ENCODE assay signal across 25 mouse cellular contexts in the genomic region with DNA sequence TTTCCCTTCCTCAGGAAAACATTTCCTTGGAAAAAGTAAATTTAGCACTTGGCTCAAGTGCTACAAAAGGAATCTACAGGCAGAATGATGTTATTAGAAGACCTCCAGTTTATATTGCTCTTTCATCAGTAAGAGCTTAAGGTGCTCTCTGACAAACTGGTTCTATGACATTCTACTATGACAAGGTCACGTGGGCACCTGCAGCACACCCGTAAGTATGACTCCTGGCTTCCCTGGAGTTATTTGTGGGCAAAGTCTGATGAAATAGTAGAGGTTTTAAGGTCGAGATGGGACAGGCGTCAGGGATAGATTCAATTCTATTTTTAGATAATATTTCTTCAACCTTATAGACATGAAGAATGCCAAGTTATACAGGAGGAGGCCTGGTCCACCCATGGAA.
DNase-seq lines count a peak whose midpoint lies in the region; ATAC-seq and TF ChIP-seq lines count a peak whose summit lies in the region.
"Had no signal": no experiment of that assay in that cellular context is flagged by ENCODE, and none has a peak within 500 bp of the region (broad histone marks: within the 10 kb centered on the region; RNA-seq: fewer than 3 reads in every experiment).

No protein-coding gene starts in this region.

- WGBS in heart, embryonic 10.5 days: 79% methylated on average over 4 of the region's 4 CpGs
- 43% methylated on average over 4 of the region's 4 CpGs for WGBS in lung, embryonic 16.5 days
- WGBS in midbrain, embryonic 11.5 days: 86% methylated on average over 4 of the region's 4 CpGs
- 88% methylated on average over 4 of the region's 4 CpGs for whole genome bisulfite sequencing in midbrain, postnatal 0 days

- no peak overlapping the region for H3K27ac ChIP-seq in heart, embryonic 10.5 days
- no peak overlapping the region for H3K27ac ChIP-seq in lung, embryonic 16.5 days (ENCODE audit: low read length)
- H3K27ac ChIP-seq in midbrain, embryonic 11.5 days (ENCODE audit: low read depth, low read length): no peak overlapping the region
- H3K27ac ChIP-seq in midbrain, postnatal 0 days (ENCODE audit: low read depth, low read length): no peak overlapping the region
- H3K27ac ChIP-seq: forebrain, embryonic 10.5 days; gastrocnemius, adult 2 months; hindbrain, embryonic 12.5 days had no signal

- H3K36me3 ChIP-seq in heart, embryonic 10.5 days: no peaks in the 10 kb centered on the region
- H3K36me3 ChIP-seq in lung, embryonic 16.5 days (ENCODE audit: control insufficient read depth, insufficient read depth, low read length): no peaks in the 10 kb centered on the region
- H3K36me3 ChIP-seq in midbrain, embryonic 11.5 days (ENCODE audit: control insufficient read depth, insufficient read depth, low read length): no peaks in the 10 kb centered on the region
- no peaks in the 10 kb centered on the region for H3K36me3 ChIP-seq in midbrain, postnatal 0 days (ENCODE audit: insufficient read depth, low read length)
- H3K36me3 ChIP-seq: embryonic facial prominence, embryonic 15.5 days; forebrain, embryonic 10.5 days; heart, embryonic 12.5 days; hindbrain, embryonic 12.5 days had no signal

- H3K4me2 ChIP-seq in lung, embryonic 16.5 days (ENCODE audit: low read depth, low read length): no peak overlapping the region
- no peak overlapping the region for H3K4me2 ChIP-seq in midbrain, embryonic 11.5 days
- H3K4me2 ChIP-seq in midbrain, postnatal 0 days (ENCODE audit: low read depth, low read length, poor library complexity, severe bottlenecking): no peak overlapping the region
- H3K4me2 ChIP-seq: embryonic facial prominence, embryonic 15.5 days; heart, embryonic 12.5 days; hindbrain, embryonic 12.5 days had no signal

- DNase-seq in heart, embryonic 10.5 days (ENCODE audit: low spot score): peak; percentile 16
- DNase-seq in heart, postnatal 10 days: no peak
- no peak for DNase-seq in lung, postnatal 4 days
- peak; percentile 76 for DNase-seq in midbrain, embryonic 11.5 days (ENCODE audit: low spot score, missing footprints)
- DNase-seq in midbrain, postnatal 0 days (ENCODE audit: low spot score): no peak
- DNase-seq: adrenal gland, postnatal 14 days; cerebellum, adult 18-20 months; cerebellum, adult 9-11 months; cerebellum, postnatal 36 days; gastrocnemius, adult 2 months; gastrocnemius, postnatal 25 days; heart, adult 18-20 months; heart, postnatal 36 days had no signal

- no peak overlapping the region for H3K4me3 ChIP-seq in heart, embryonic 10.5 days
- no peak overlapping the region for H3K4me3 ChIP-seq in lung, embryonic 16.5 days (ENCODE audit: low read length)
- H3K4me3 ChIP-seq in midbrain, embryonic 11.5 days (ENCODE audit: low read depth, low read length): no peak overlapping the region
- H3K4me3 ChIP-seq in midbrain, postnatal 0 days (ENCODE audit: low read depth, low read length): no peak overlapping the region
- H3K4me3 ChIP-seq: embryonic facial prominence, embryonic 15.5 days; erythroblast, embryonic 14.5 days; forebrain, embryonic 10.5 days; gastrocnemius, adult 2 months; heart, embryonic 12.5 days; hindbrain, embryonic 12.5 days had no signal

- ATAC-seq in lung, embryonic 16.5 days (ENCODE audit: low read depth): peak; percentile 76
- no peak for ATAC-seq in midbrain, embryonic 11.5 days (ENCODE audit: low FRiP score)
- no peak for ATAC-seq in midbrain, postnatal 0 days (ENCODE audit: low FRiP score)
- ATAC-seq in granulocyte monocyte progenitor cell, adult 5-6 weeks (replicated peaks; ENCODE audit: poor library complexity, severe bottlenecking): no peak
- ATAC-seq: activated CD4-positive, CD25-positive, alpha-beta regulatory T cell, adult 4 months; forebrain, embryonic 14.5 days; hindbrain, embryonic 16.5 days; Patski had no signal

- no peaks in the 10 kb centered on the region for H3K27me3 ChIP-seq in heart, embryonic 10.5 days (ENCODE audit: insufficient read depth, poor library complexity, severe bottlenecking)
- H3K27me3 ChIP-seq in lung, embryonic 16.5 days (ENCODE audit: control insufficient read depth, insufficient read depth, low read depth, low read length): no peaks in the 10 kb centered on the region
- H3K27me3 ChIP-seq in midbrain, embryonic 11.5 days (ENCODE audit: control insufficient read depth, insufficient read depth, low read length): no peaks in the 10 kb centered on the region
- no peaks in the 10 kb centered on the region for H3K27me3 ChIP-seq in midbrain, postnatal 0 days (ENCODE audit: insufficient read depth, low read length)
- H3K27me3 ChIP-seq: CH12.LX; embryonic facial prominence, embryonic 15.5 days; heart, embryonic 12.5 days; hindbrain, embryonic 12.5 days; Patski had no signal

- no peaks in the 10 kb centered on the region for H3K9me3 ChIP-seq in heart, embryonic 10.5 days
- no peaks in the 10 kb centered on the region for H3K9me3 ChIP-seq in lung, embryonic 16.5 days (ENCODE audit: control insufficient read depth, low read length)
- H3K9me3 ChIP-seq in midbrain, embryonic 11.5 days (ENCODE audit: control insufficient read depth, low read length): no peaks in the 10 kb centered on the region
- H3K9me3 ChIP-seq in midbrain, postnatal 0 days (ENCODE audit: low read length): no peaks in the 10 kb centered on the region
- H3K9me3 ChIP-seq: embryonic facial prominence, embryonic 15.5 days; forebrain, embryonic 10.5 days; heart, embryonic 12.5 days; hindbrain, embryonic 12.5 days had no signal

- no peak for TF ChIP-seq CTCF in midbrain, postnatal 0 days (IDR thresholded peaks at IDR 0.05)

- peaks cover 8% of the 10 kb centered on the region; the same call in 1 of the 2 replicates for H3K4me1 ChIP-seq in heart, embryonic 10.5 days
- H3K4me1 ChIP-seq in lung, embryonic 16.5 days (replicated peaks; ENCODE audit: control insufficient read depth, insufficient read depth, low read length): peaks cover 4% of the 10 kb centered on the region; the same call in 1 of the 2 replicates
- no peaks in the 10 kb centered on the region for H3K4me1 ChIP-seq in midbrain, embryonic 11.5 days (ENCODE audit: control insufficient read depth, insufficient read depth, low read length)
- no peaks in the 10 kb centered on the region for H3K4me1 ChIP-seq in midbrain, postnatal 0 days (ENCODE audit: insufficient read depth, low read length)
- H3K4me1 ChIP-seq: embryonic facial prominence, embryonic 15.5 days; heart, embryonic 12.5 days had no signal

- intact Hi-C loops in heart, postnatal 10 days (cut with DNase I): no loop called here

- H3K9ac ChIP-seq in lung, embryonic 16.5 days (ENCODE audit: low read length): no peak overlapping the region
- no peak overlapping the region for H3K9ac ChIP-seq in midbrain, embryonic 11.5 days (ENCODE audit: low read length)
- H3K9ac ChIP-seq in midbrain, postnatal 0 days (replicated peaks; ENCODE audit: low read length, poor library complexity, severe bottlenecking): no peak overlapping the region
- H3K9ac ChIP-seq: embryonic facial prominence, embryonic 15.5 days; heart, embryonic 12.5 days; hindbrain, embryonic 12.5 days had no signal

Comparison
In these comparisons a context has a peak if more than half of its experiments do, and no peak if none do; other contexts are left out.
1. DNase-seq: peak in heart, embryonic 10.5 days (single experiment) and midbrain, embryonic 11.5 days (single experiment); none in heart, postnatal 10 days (0 of 2), lung, postnatal 4 days (0 of 2) and midbrain, postnatal 0 days (single experiment).